Mouse (Mus musculus) hindbrain, embryonic 11.5 days (tissue): ENCODE data around the gene A26c2. TPM values are rescaled to one million over a fixed set of nuclear protein-coding genes. Genes with fewer than 3 reads are reported as not detected.

Source experiments
- ATAC-seq: fragments of 200-750 bp; cut with Nextera tagmentation; 2 replicates; pipeline ENCODE4 v1.8.0; 2017; ENCODE audit warnings: mild to moderate bottlenecking, moderate TSS enrichment, moderate library complexity; ENCODE audit not compliant: low FRiP score
- DNase-seq: peaks from one replicate; pipeline ENCODE4 v3.0.0-alpha.2; 2015; ENCODE audit warnings: low spot score
- H3K27ac ChIP-seq: fragments of 300-500 bp; sonication (generic); 2 replicates; pipeline ENCODE4 v1.5.1; 2014; ENCODE audit warnings: mild to moderate bottlenecking, low read depth, low read length
- H3K27me3 ChIP-seq: fragments of 300-500 bp; sonication (generic); 2 replicates; pipeline ENCODE4 v1.6.1; 2014; ENCODE audit warnings: mild to moderate bottlenecking, low read length, moderate library complexity, mixed read lengths; ENCODE audit not compliant: control insufficient read depth, insufficient read depth
- H3K36me3 ChIP-seq: fragments of 300-500 bp; sonication (generic); 2 replicates; pipeline ENCODE4 v1.6.1; 2014; ENCODE audit warnings: mild to moderate bottlenecking, low read length, moderate library complexity, mixed read lengths; ENCODE audit not compliant: control insufficient read depth, insufficient read depth
- H3K4me1 ChIP-seq: fragments of 300-500 bp; sonication (generic); replicated peaks from 2 replicates; pipeline ENCODE4 v1.6.1; 2014; ENCODE audit warnings: low read length, mixed read lengths; ENCODE audit not compliant: control insufficient read depth, insufficient read depth
- H3K4me2 ChIP-seq: fragments of 300-500 bp; sonication (generic); replicated peaks from 2 replicates; pipeline ENCODE4 v1.6.1; 2014; ENCODE audit warnings: mild to moderate bottlenecking, low read depth, low read length
- H3K4me3 ChIP-seq: fragments of 300-500 bp; sonication (generic); 2 replicates; pipeline ENCODE4 v1.5.1; 2014; ENCODE audit warnings: low read depth, low read length
- H3K9ac ChIP-seq: fragments of 300-500 bp; sonication (generic); 2 replicates; pipeline ENCODE4 v1.6.1; 2014; ENCODE audit warnings: low read depth, low read length
- H3K9me3 ChIP-seq: fragments of 300-500 bp; sonication (generic); 2 replicates; pipeline ENCODE4 v1.6.1; 2016; ENCODE audit warnings: low read length; ENCODE audit not compliant: control insufficient read depth
- WGBS: fragments of 180-500 bp; shearing (Covaris S2); extraction: QIAGEN DNeasy Blood & Tissue Kit; methylation state at CpG from one replicate; pipeline ENCODE4 v1.1.7; 2014; 5-methylcytosine and 5-hydroxymethylcytosine counted together
- polyA plus RNA-seq: library from polyadenylated mRNA; unstranded; fragments of >200 nt; fragmentation: Nextera tagmentation; extraction: Ambion mirVana; gene quantifications from 2 replicates; pipeline ENCODE4 v1.2.1, GENCODE M21; 2014

The A26c2 gene
- polyA plus RNA-seq, result not detected in 2 replicates

- H3K9ac ChIP-seq, result no peak within 1 kb of the TSS
- H3K4me2 ChIP-seq, result no peak within 1 kb of the TSS
- DNase-seq (no peak), ATAC-seq (no peak)
- no peaks in the 10 kb centered on the region for H3K4me1 ChIP-seq
- WGBS, result 77% methylated on average over 7 of the region's 7 CpGs
- H3K27ac ChIP-seq, result no peak within 1 kb of the TSS
- H3K9me3 ChIP-seq, result no peaks in the 10 kb centered on the region
- no peak within 1 kb of the TSS for H3K4me3 ChIP-seq
- no peaks in the 10 kb centered on the region for H3K36me3 ChIP-seq
- H3K27me3 ChIP-seq, result no peaks in the 10 kb centered on the region
These were observed at the start of gene A26c2 for GRCm38 (mm10) chr7:62823573-62823972. TSS of gene A26c2 (minus strand) at chr7:62823673.

GRCm38 (mm10) chr7:62851471-62851870, 28.0 kb upstream of the A26c2 start:
- Histone ChIP-seq H3K27ac (no peak overlapping the region), H3K9ac (no peak overlapping the region), H3K4me3 (no peak overlapping the region), H3K27me3 (no peaks in the 10 kb centered on the region), H3K4me1 (no peaks in the 10 kb centered on the region), H3K36me3 (no peaks in the 10 kb centered on the region), H3K9me3 (no peaks in the 10 kb centered on the region), H3K4me2 (no peak overlapping the region)
- DNase-seq, result no peak
- no peak for ATAC-seq
